Mouse (Mus musculus) limb, embryonic 10.5 days (tissue): ENCODE data around the gene As3mt. TPM values are rescaled to one million over a fixed set of nuclear protein-coding genes. Genes with fewer than 3 reads are reported as not detected.

Experiments used
- DNase-seq: peaks from one replicate; pipeline ENCODE4 v3.0.0-alpha.2; 2017; ENCODE audit warnings: low spot score
- H3K27ac ChIP-seq: fragments of 300-500 bp; sonication (generic); 2 replicates; pipeline ENCODE4 v1.5.1; 2016; ENCODE audit warnings: mild to moderate bottlenecking
- H3K27me3 ChIP-seq: fragments of 300-500 bp; sonication (generic); 2 replicates; pipeline ENCODE4 v1.6.1; 2016; ENCODE audit warnings: low read depth, mild to moderate bottlenecking; ENCODE audit not compliant: poor library complexity, severe bottlenecking
- H3K36me3 ChIP-seq: fragments of 300-500 bp; sonication (generic); 2 replicates; pipeline ENCODE4 v1.6.1; 2016; ENCODE audit warnings: mild to moderate bottlenecking, moderate library complexity
- H3K4me1 ChIP-seq: fragments of 300-500 bp; sonication (generic); 2 replicates; pipeline ENCODE4 v1.6.1; 2016
- H3K4me3 ChIP-seq: fragments of 300-500 bp; sonication (generic); 2 replicates; pipeline ENCODE4 v1.5.1; 2016; ENCODE audit warnings: mild to moderate bottlenecking, moderate library complexity
- H3K9me3 ChIP-seq: fragments of 300-500 bp; sonication (generic); replicated peaks from 2 replicates; pipeline ENCODE4 v1.6.1; 2016; ENCODE audit warnings: mild to moderate bottlenecking
- WGBS: fragments of 180-500 bp; shearing (Covaris S2); methylation state at CpG from one replicate; pipeline ENCODE4 v1.1.7; 2016; 5-methylcytosine and 5-hydroxymethylcytosine counted together
- polyA plus RNA-seq: library from polyadenylated mRNA; unstranded; fragments of >200 nt; fragmentation: Nextera tagmentation; extraction: Ambion mirVana; gene quantifications from 2 replicates; pipeline ENCODE4 v1.2.1, GENCODE M21; 2016

As3mt gene
- polyA plus RNA-seq, 1 experiment from 2014 or later = 31.4 TPM

GRCm38 (mm10) chr19:46679720-46680383, 27.4 kb upstream of the As3mt start:
- no peak for DNase-seq
- Histone ChIP-seq H3K27me3 (no peaks in the 10 kb centered on the region), H3K4me3 (no peak overlapping the region), H3K36me3 (no peaks in the 10 kb centered on the region), H3K4me1 (no peaks in the 10 kb centered on the region), H3K9me3 (no peaks in the 10 kb centered on the region), H3K27ac (no peak overlapping the region)
- WGBS = 73% methylated on average over 12 of the region's 12 CpGs

GRCm38 (mm10) chr19:46689460-46690372, 17.5 kb upstream of the As3mt start, which contains the start of gene Borcs7:
Gene Borcs7 (plus strand): TSS chr19:46689906.
- WGBS = 4% methylated on average over 44 of the region's 44 CpGs
- peak within 1 kb of the TSS; percentile 70 for H3K4me3 ChIP-seq
- peak; percentile 90 for DNase-seq
- peaks cover 11% of the 10 kb centered on the region; the same call in 1 of the 2 replicates for H3K4me1 ChIP-seq
- H3K9me3 ChIP-seq = no peaks in the 10 kb centered on the region
- peaks cover 5% of the 10 kb centered on the region; the same call in 1 of the 2 replicates for H3K36me3 ChIP-seq
- H3K27me3 ChIP-seq = no peaks in the 10 kb centered on the region
- peak within 1 kb of the TSS; percentile 95 for H3K27ac ChIP-seq

GRCm38 (mm10) chr19:46690387-46690786, 16.9 kb upstream of the As3mt start:
- H3K4me1 ChIP-seq = peaks cover 11% of the 10 kb centered on the region; the same call in 1 of the 2 replicates
- peaks cover 11% of the 10 kb centered on the region; the same call in 1 of the 2 replicates for H3K36me3 ChIP-seq
- peak overlapping the region; percentile 70 for H3K4me3 ChIP-seq
- no peak for DNase-seq
- WGBS = 81% methylated on average over 11 of the region's 11 CpGs
- no peaks in the 10 kb centered on the region for H3K9me3 ChIP-seq
- no peaks in the 10 kb centered on the region for H3K27me3 ChIP-seq
- H3K27ac ChIP-seq = peak overlapping the region; percentile 95

- Histone ChIP-seq H3K27ac (no peak overlapping the region), H3K4me1 (peaks cover 11% of the 10 kb centered on the region; the same call in 1 of the 2 replicates), H3K4me3 (no peak overlapping the region), H3K9me3 (no peaks in the 10 kb centered on the region), H3K27me3 (no peaks in the 10 kb centered on the region), H3K36me3 (peaks cover 11% of the 10 kb centered on the region; the same call in 1 of the 2 replicates)
- no peak for DNase-seq
- WGBS = 79% methylated on average over 2 of the region's 2 CpGs
These were observed 16.2 kb upstream of the As3mt start for GRCm38 (mm10) chr19:46691078-46691477.

GRCm38 (mm10) chr19:46693146-46693545, 14.1 kb upstream of the As3mt start:
- no peak for DNase-seq
- peaks cover 11% of the 10 kb centered on the region; the same call in 1 of the 2 replicates for H3K36me3 ChIP-seq
- H3K27me3 ChIP-seq = no peaks in the 10 kb centered on the region
- H3K9me3 ChIP-seq = no peaks in the 10 kb centered on the region
- no peak overlapping the region for H3K4me3 ChIP-seq
- H3K27ac ChIP-seq = no peak overlapping the region
- WGBS = 81% methylated on average over 4 of the region's 4 CpGs
- peaks cover 16% of the 10 kb centered on the region; the same call in 1 of the 2 replicates for H3K4me1 ChIP-seq

- 92% methylated on average over 8 of the region's 8 CpGs for WGBS
- Histone ChIP-seq H3K36me3 (peaks cover 18% of the 10 kb centered on the region), H3K27me3 (no peaks in the 10 kb centered on the region), H3K27ac (no peak overlapping the region), H3K9me3 (no peaks in the 10 kb centered on the region), H3K4me3 (no peak overlapping the region), H3K4me1 (peaks cover 7% of the 10 kb centered on the region; the same call in 1 of the 2 replicates)
- DNase-seq = no peak
These were observed 10.8 kb upstream of the As3mt start for GRCm38 (mm10) chr19:46696482-46696881.

- H3K4me1 ChIP-seq = peaks cover 7% of the 10 kb centered on the region; the same call in 1 of the 2 replicates
- no peaks in the 10 kb centered on the region for H3K27me3 ChIP-seq
- WGBS = 96% methylated on average over 7 of the region's 7 CpGs
- H3K9me3 ChIP-seq = no peaks in the 10 kb centered on the region
- H3K4me3 ChIP-seq = no peak overlapping the region
- peaks cover 20% of the 10 kb centered on the region for H3K36me3 ChIP-seq
- DNase-seq = no peak
- H3K27ac ChIP-seq = no peak overlapping the region
These were observed 10.3 kb upstream of the As3mt start for GRCm38 (mm10) chr19:46696943-46697342.

GRCm38 (mm10) chr19:46697840-46698517, 9.3 kb upstream of the As3mt start:
- peaks cover 7% of the 10 kb centered on the region; the same call in 1 of the 2 replicates for H3K4me1 ChIP-seq
- H3K27me3 ChIP-seq = no peaks in the 10 kb centered on the region
- no peaks in the 10 kb centered on the region for H3K9me3 ChIP-seq
- H3K4me3 ChIP-seq = no peak overlapping the region
- WGBS = 61% methylated on average over 19 of the region's 19 CpGs
- H3K36me3 ChIP-seq = peaks cover 22% of the 10 kb centered on the region
- DNase-seq = no peak
- no peak overlapping the region for H3K27ac ChIP-seq

- H3K27me3 ChIP-seq = no peaks in the 10 kb centered on the region
- peaks cover 7% of the 10 kb centered on the region; the same call in 1 of the 2 replicates for H3K4me1 ChIP-seq
- H3K9me3 ChIP-seq = no peaks in the 10 kb centered on the region
- H3K27ac ChIP-seq = no peak overlapping the region; the same call in 1 of the 2 replicates
- H3K36me3 ChIP-seq = peaks cover 22% of the 10 kb centered on the region
- no peak overlapping the region for H3K4me3 ChIP-seq
- WGBS = 74% methylated on average over 10 of the region's 10 CpGs
- no peak for DNase-seq
These were observed 8.2 kb upstream of the As3mt start for GRCm38 (mm10) chr19:46699011-46699481.

GRCm38 (mm10) chr19:46701156-46701555, 6.1 kb upstream of the As3mt start:
- peaks cover 7% of the 10 kb centered on the region; the same call in 1 of the 2 replicates for H3K4me1 ChIP-seq
- peaks cover 9% of the 10 kb centered on the region; the same call in 1 of the 2 replicates for H3K27me3 ChIP-seq
- WGBS = 86% methylated on average over 9 of the region's 9 CpGs

GRCm38 (mm10) chr19:46705779-46706495, 1.3 kb upstream of the As3mt start:
- H3K27ac ChIP-seq = no peak overlapping the region
- H3K27me3 ChIP-seq = peaks cover 9% of the 10 kb centered on the region; the same call in 1 of the 2 replicates
- peaks cover 17% of the 10 kb centered on the region for H3K4me1 ChIP-seq
- H3K4me3 ChIP-seq = no peak overlapping the region
- 62% methylated on average over 7 of the region's 7 CpGs for WGBS
- H3K36me3 ChIP-seq = peaks cover 16% of the 10 kb centered on the region
- DNase-seq = no peak
- no peaks in the 10 kb centered on the region for H3K9me3 ChIP-seq

More at GRCm38 (mm10) chr19:46701156-46701555, 6.1 kb upstream of the As3mt start:
- Histone ChIP-seq H3K27ac (no peak overlapping the region), H3K4me3 (no peak overlapping the region), H3K36me3 (peaks cover 11% of the 10 kb centered on the region), H3K9me3 (no peaks in the 10 kb centered on the region)
- no peak for DNase-seq
